Mouse (Mus musculus): ENCODE measurements around the gene Cep68.
A peak's percentile ranks its signal among the peaks of the same experiment; 100 is the strongest.

The Cep68 gene

GRCm38 (mm10) chr11:20249296-20250110 is at the start of gene Cep68:
Gene Cep68, minus strand, starts transcription at chr11:20249429.
- DNase-seq = peak; percentile 89 to 92

GRCm38 (mm10) chr11:20284463-20284862 is 35.2 kb upstream of the Cep68 start:
- no peak for DNase-seq

- DNase-seq = no peak
Observed at GRCm38 (mm10) chr11:20282601-20283219, 33.5 kb upstream of the Cep68 start.

GRCm38 (mm10) chr11:20280982-20281381 is 31.8 kb upstream of the Cep68 start:
- DNase-seq = no peak

GRCm38 (mm10) chr11:20278702-20279101 is 29.5 kb upstream of the Cep68 start:
- DNase-seq = no peak

GRCm38 (mm10) chr11:20277106-20277505 is 27.9 kb upstream of the Cep68 start:
- no peak for DNase-seq

- no peak for DNase-seq
Observed at GRCm38 (mm10) chr11:20275974-20276373, 26.7 kb upstream of the Cep68 start.

- DNase-seq = no peak
Observed at GRCm38 (mm10) chr11:20269885-20270284, 20.7 kb upstream of the Cep68 start.

GRCm38 (mm10) chr11:20262628-20263380 is 13.6 kb upstream of the Cep68 start:
- DNase-seq = no peak

GRCm38 (mm10) chr11:20254791-20255190 is 5.6 kb upstream of the Cep68 start:
- DNase-seq = no peak

GRCm38 (mm10) chr11:20253088-20253487 is 3.9 kb upstream of the Cep68 start:
- DNase-seq = no peak

GRCm38 (mm10) chr11:20250476-20251178 is 1.4 kb upstream of the Cep68 start:
- DNase-seq = no peak

GRCm38 (mm10) chr11:20248840-20249239 is 389 bp downstream of the Cep68 start:
- no peak for DNase-seq

GRCm38 (mm10) chr11:20248277-20248676 is 952 bp downstream of the Cep68 start:
- DNase-seq = peak in 1 of 2 experiments; percentile 35

- DNase-seq = no peak
Observed at GRCm38 (mm10) chr11:20247146-20247855, 1.9 kb downstream of the Cep68 start.

GRCm38 (mm10) chr11:20246616-20247015 is 2.6 kb downstream of the Cep68 start:
- DNase-seq = no peak

- no peak for DNase-seq
Observed at GRCm38 (mm10) chr11:20245316-20245715, 3.9 kb downstream of the Cep68 start.

- no peak for DNase-seq
Observed at GRCm38 (mm10) chr11:20244336-20245290, 4.6 kb downstream of the Cep68 start.

- DNase-seq = no peak
Observed at GRCm38 (mm10) chr11:20243214-20243913, 5.9 kb downstream of the Cep68 start.

- no peak for DNase-seq
Observed at GRCm38 (mm10) chr11:20242366-20243056, 6.7 kb downstream of the Cep68 start.

Data from spleen, adult 18-20 months (tissue).